Mouse (Mus musculus): ENCODE results near the gene Tcte3. TPM values are rescaled to one million over a fixed set of nuclear protein-coding genes. Genes with fewer than 3 reads are reported as not detected.
"Not testable (repeated sequence)": the region's sequence is repeated elsewhere in the genome, so short reads cannot be mapped to it uniquely, and the experiment has no call there.

Gene Tcte3
- polyA plus RNA-seq, 1 experiment from 2014 or later, result 3.7 TPM

GRCm38 (mm10) chr17:15065391-15066024 is 24.2 kb upstream of the Tcte3 start:
- peak; percentile 60 for DNase-seq
- WGBS (ENCODE audit: insufficient replicate concordance), result 44% methylated on average over 13 of the region's 13 CpGs
- no peaks in the 10 kb centered on the region for H3K9me3 ChIP-seq (ENCODE audit: low read length)
- H3K27ac ChIP-seq (ENCODE audit: low read depth), result no peak overlapping the region
- peaks cover 12% of the 10 kb centered on the region; the same call in 1 of the 2 replicates for H3K4me1 ChIP-seq (ENCODE audit: insufficient read depth)
- peaks cover 22% of the 10 kb centered on the region for H3K36me3 ChIP-seq (replicated peaks; ENCODE audit: insufficient read depth, low read length)
- peak; percentile 46; the same call in 1 of the 2 replicates for ATAC-seq
- no peak overlapping the region for H3K4me2 ChIP-seq (ENCODE audit: low read depth, low read length)
- H3K9ac ChIP-seq (replicated peaks), result no peak overlapping the region
- peak; percentile 79 for TF ChIP-seq CTCF (IDR thresholded peaks at IDR 0.05; ENCODE audit: low read depth)
- TF ChIP-seq EP300 (IDR thresholded peaks at IDR 0.05; ENCODE audit: low read depth), result no peak
- H3K27me3 ChIP-seq (ENCODE audit: insufficient read depth, low read length), result no peaks in the 10 kb centered on the region
- no peak overlapping the region for H3K4me3 ChIP-seq (ENCODE audit: low read depth, low read length)

GRCm38 (mm10) chr17:15060356-15060755 is 19.1 kb upstream of the Tcte3 start:
- 83% methylated on average over 6 of the region's 6 CpGs for WGBS (ENCODE audit: insufficient replicate concordance)
- Histone ChIP-seq H3K27ac (ENCODE audit: low read depth) (no peak overlapping the region), H3K4me3 (ENCODE audit: low read depth, low read length) (no peak overlapping the region), H3K9me3 (ENCODE audit: low read length) (no peaks in the 10 kb centered on the region), H3K36me3 (replicated peaks; ENCODE audit: insufficient read depth, low read length) (peaks cover 52% of the 10 kb centered on the region), H3K27me3 (ENCODE audit: insufficient read depth, low read length) (no peaks in the 10 kb centered on the region), H3K4me2 (ENCODE audit: low read depth, low read length) (no peak overlapping the region), H3K9ac (replicated peaks) (no peak overlapping the region), H3K4me1 (ENCODE audit: insufficient read depth) (no peaks in the 10 kb centered on the region)
- TF ChIP-seq CTCF (IDR thresholded peaks at IDR 0.05; ENCODE audit: low read depth) (no peak), EP300 (IDR thresholded peaks at IDR 0.05; ENCODE audit: low read depth) (no peak)
- ATAC-seq, result no peak
- no peak for DNase-seq

- Histone ChIP-seq H3K4me3 (ENCODE audit: low read depth, low read length) (no peak overlapping the region), H3K27ac (ENCODE audit: low read depth) (no peak overlapping the region), H3K4me2 (ENCODE audit: low read depth, low read length) (no peak overlapping the region), H3K36me3 (replicated peaks; ENCODE audit: insufficient read depth, low read length) (peaks cover 49% of the 10 kb centered on the region), H3K4me1 (ENCODE audit: insufficient read depth) (no peaks in the 10 kb centered on the region), H3K9me3 (ENCODE audit: low read length) (no peaks in the 10 kb centered on the region), H3K9ac (replicated peaks) (no peak overlapping the region), H3K27me3 (ENCODE audit: insufficient read depth, low read length) (no peaks in the 10 kb centered on the region)
- WGBS (ENCODE audit: insufficient replicate concordance), result 93% methylated on average over 14 of the region's 14 CpGs
- ATAC-seq (no peak), DNase-seq (no peak)
- TF ChIP-seq CTCF (IDR thresholded peaks at IDR 0.05; ENCODE audit: low read depth) (no peak), EP300 (IDR thresholded peaks at IDR 0.05; ENCODE audit: low read depth) (no peak)
Observed at GRCm38 (mm10) chr17:15059646-15060045, 18.4 kb upstream of the Tcte3 start.

- Histone ChIP-seq H3K4me3 (ENCODE audit: low read depth, low read length) (no peak overlapping the region), H3K4me2 (ENCODE audit: low read depth, low read length) (no peak overlapping the region), H3K4me1 (ENCODE audit: insufficient read depth) (no peaks in the 10 kb centered on the region), H3K9me3 (ENCODE audit: low read length) (no peaks in the 10 kb centered on the region), H3K9ac (replicated peaks) (no peak overlapping the region), H3K36me3 (replicated peaks; ENCODE audit: insufficient read depth, low read length) (peaks cover 48% of the 10 kb centered on the region), H3K27ac (ENCODE audit: low read depth) (no peak overlapping the region), H3K27me3 (ENCODE audit: insufficient read depth, low read length) (no peaks in the 10 kb centered on the region)
- no peak for DNase-seq
- 71% methylated on average over 5 of the region's 5 CpGs for WGBS (ENCODE audit: insufficient replicate concordance)
- ATAC-seq, result peak; percentile 20; the same call in 1 of the 2 replicates
- TF ChIP-seq CTCF (IDR thresholded peaks at IDR 0.05; ENCODE audit: low read depth) (no peak), EP300 (IDR thresholded peaks at IDR 0.05; ENCODE audit: low read depth) (no peak)
Observed at GRCm38 (mm10) chr17:15058161-15058591, 16.9 kb upstream of the Tcte3 start.

GRCm38 (mm10) chr17:15055925-15056324 is 14.6 kb upstream of the Tcte3 start:
- TF ChIP-seq EP300 (IDR thresholded peaks at IDR 0.05; ENCODE audit: low read depth) (no peak), CTCF (IDR thresholded peaks at IDR 0.05; ENCODE audit: low read depth) (no peak)
- Histone ChIP-seq H3K9me3 (ENCODE audit: low read length) (no peaks in the 10 kb centered on the region), H3K27ac (ENCODE audit: low read depth) (no peak overlapping the region), H3K4me1 (ENCODE audit: insufficient read depth) (no peaks in the 10 kb centered on the region), H3K4me3 (ENCODE audit: low read depth, low read length) (no peak overlapping the region), H3K27me3 (ENCODE audit: insufficient read depth, low read length) (no peaks in the 10 kb centered on the region), H3K4me2 (ENCODE audit: low read depth, low read length) (no peak overlapping the region), H3K36me3 (replicated peaks; ENCODE audit: insufficient read depth, low read length) (peaks cover 33% of the 10 kb centered on the region), H3K9ac (replicated peaks) (no peak overlapping the region)
- ATAC-seq (no peak), DNase-seq (no peak)
- WGBS (ENCODE audit: insufficient replicate concordance), result 71% methylated on average over 4 of the region's 4 CpGs

- H3K4me2 ChIP-seq (ENCODE audit: low read depth, low read length); H3K9ac ChIP-seq (replicated peaks); H3K4me3 ChIP-seq (ENCODE audit: low read depth, low read length); H3K27me3 ChIP-seq (ENCODE audit: insufficient read depth, low read length); ATAC-seq; H3K9me3 ChIP-seq (ENCODE audit: low read length); H3K27ac ChIP-seq (ENCODE audit: low read depth); DNase-seq; H3K4me1 ChIP-seq (ENCODE audit: insufficient read depth): not testable (repeated sequence)
- WGBS (ENCODE audit: insufficient replicate concordance), result 88% methylated on average over 12 of the region's 13 CpGs
- H3K36me3 ChIP-seq (replicated peaks; ENCODE audit: insufficient read depth, low read length), result peaks cover 14% of the 10 kb centered on the region
Observed at GRCm38 (mm10) chr17:15053829-15054200, 12.5 kb upstream of the Tcte3 start.

GRCm38 (mm10) chr17:15053183-15053828 is 12.0 kb upstream of the Tcte3 start:
- not testable (repeated sequence) for DNase-seq; H3K4me3 ChIP-seq (ENCODE audit: low read depth, low read length); H3K4me2 ChIP-seq (ENCODE audit: low read depth, low read length); H3K9ac ChIP-seq (replicated peaks); H3K27me3 ChIP-seq (ENCODE audit: insufficient read depth, low read length); H3K27ac ChIP-seq (ENCODE audit: low read depth); H3K4me1 ChIP-seq (ENCODE audit: insufficient read depth); H3K9me3 ChIP-seq (ENCODE audit: low read length)
- 87% methylated on average over 5 of the region's 8 CpGs for WGBS (ENCODE audit: insufficient replicate concordance)
- H3K36me3 ChIP-seq (replicated peaks; ENCODE audit: insufficient read depth, low read length), result peaks cover 11% of the 10 kb centered on the region
- ATAC-seq, result peak; percentile 72

GRCm38 (mm10) chr17:15052766-15053165 is 11.5 kb upstream of the Tcte3 start:
- H3K4me3 ChIP-seq (ENCODE audit: low read depth, low read length); ATAC-seq: not testable (repeated sequence)

GRCm38 (mm10) chr17:15050338-15050737 is 9.1 kb upstream of the Tcte3 start:
- no CpG with 5 or more reads among the region's 1 CpGs for WGBS (ENCODE audit: insufficient replicate concordance)
- H3K9ac ChIP-seq (replicated peaks); DNase-seq; H3K4me3 ChIP-seq (ENCODE audit: low read depth, low read length); H3K4me2 ChIP-seq (ENCODE audit: low read depth, low read length); H3K27me3 ChIP-seq (ENCODE audit: insufficient read depth, low read length); H3K27ac ChIP-seq (ENCODE audit: low read depth); H3K36me3 ChIP-seq (replicated peaks; ENCODE audit: insufficient read depth, low read length); H3K9me3 ChIP-seq (ENCODE audit: low read length); H3K4me1 ChIP-seq (ENCODE audit: insufficient read depth): not testable (repeated sequence)
- ATAC-seq, result peak; percentile 76

More at GRCm38 (mm10) chr17:15052766-15053165, 11.5 kb upstream of the Tcte3 start:
- not testable (repeated sequence) for DNase-seq; H3K4me1 ChIP-seq (ENCODE audit: insufficient read depth); H3K27ac ChIP-seq (ENCODE audit: low read depth); H3K9ac ChIP-seq (replicated peaks); H3K9me3 ChIP-seq (ENCODE audit: low read length); H3K27me3 ChIP-seq (ENCODE audit: insufficient read depth, low read length); H3K4me2 ChIP-seq (ENCODE audit: low read depth, low read length)
- H3K36me3 ChIP-seq (replicated peaks; ENCODE audit: insufficient read depth, low read length), result peaks cover 10% of the 10 kb centered on the region
- 78% methylated on average over 1 of the region's 1 CpGs for WGBS (ENCODE audit: insufficient replicate concordance)
